Mouse (Mus musculus) G1E (cell line): Measurements from ENCODE around the gene Cd302. TPM values are rescaled to one million over a fixed set of nuclear protein-coding genes. Genes with fewer than 3 reads are reported as not detected.

Source experiments
- ATAC-seq: 2 replicates; pipeline ENCODE4 v1.8.0; 2016; ENCODE audit warnings: mild to moderate bottlenecking; ENCODE audit not compliant: insufficient number of reproducible peaks, poor library complexity, low FRiP score, severe bottlenecking; ENCODE audit errors: extremely low read depth
- DNase-seq: peaks from one replicate; pipeline ENCODE4 v3.0.0; 2012; ENCODE audit warnings: low spot score
- H3K27me3 ChIP-seq: 2 replicates; pipeline ENCODE4 v1.6.1; 2012; ENCODE audit warnings: mild to moderate bottlenecking, low read length, inconsistent platforms; ENCODE audit not compliant: insufficient read depth
- H3K36me3 ChIP-seq: replicated peaks from 2 replicates; pipeline ENCODE3; 2012; ENCODE audit warnings: mild to moderate bottlenecking, inconsistent platforms
- H3K4me1 ChIP-seq: 2 replicates; pipeline ENCODE4 v1.6.1; 2012; ENCODE audit warnings: low read depth, low read length, inconsistent platforms, mixed read lengths; ENCODE audit not compliant: insufficient read depth
- H3K4me3 ChIP-seq: 2 replicates; pipeline ENCODE4 v1.5.1; 2012; ENCODE audit warnings: low read depth, mild to moderate bottlenecking, inconsistent platforms, low read length, moderate library complexity, mixed read lengths
- H3K9me3 ChIP-seq: replicated peaks from 2 replicates; pipeline ENCODE4 v1.6.1; 2012; ENCODE audit warnings: inconsistent platforms
- CTCF ChIP-seq: IDR thresholded peaks from 2 replicates; pipeline ENCODE4 v1.5.1; 2012; ENCODE audit warnings: low read depth, low read length, inconsistent platforms, mixed read lengths
- GATA1 ChIP-seq: IDR thresholded peaks from 2 replicates; pipeline ENCODE4 v1.6.1; 2012; ENCODE audit warnings: borderline replicate concordance, low read length, inconsistent platforms, mixed read lengths
- GATA2 ChIP-seq: IDR thresholded peaks from 2 replicates; pipeline ENCODE4 v1.6.1; 2012; ENCODE audit warnings: low read depth, low read length, inconsistent platforms, borderline replicate concordance
- POLR2AphosphoS5 ChIP-seq: IDR thresholded peaks from 2 replicates; pipeline ENCODE4 v1.6.1; 2012; ENCODE audit warnings: low read depth, low read length, inconsistent platforms; ENCODE audit not compliant: insufficient replicate concordance
- TAL1 ChIP-seq: conservative IDR thresholded peaks from 2 replicates; pipeline ENCODE4 v1.6.1; 2012; ENCODE audit warnings: low read depth, low read length, inconsistent platforms, mixed read lengths
- polyA plus RNA-seq: library from polyadenylated mRNA; stranded (reverse); fragments of >175 nt; gene quantifications from 2 replicates; pipeline ENCODE4 v1.2.3, GENCODE M21; 2012
- total RNA-seq, 2 experiments: library from RNA; stranded (forward) in 1 of 2; stranded (reverse) in 1 of 2; fragments of 200-1000 nt in 1 of 2; fragments of >200 nt in 1 of 2; fragmentation: Nextera tagmentation in 1 of 2; gene quantifications; 2 replicates each; pipeline ENCODE4 v1.2.3; 2014 to 2017

Cd302 gene
- total and polyA plus RNA-seq, 3 experiments, result not detected

GRCm38 (mm10) chr2:60283208-60283750 is 1.0 kb downstream of the Cd302 start:
- ATAC-seq (no peak), DNase-seq (no peak)
- Histone ChIP-seq H3K4me3 (no peak overlapping the region), H3K36me3 (no peaks in the 10 kb centered on the region), H3K9me3 (peaks cover 6% of the 10 kb centered on the region), H3K27me3 (peaks cover 21% of the 10 kb centered on the region), H3K4me1 (peaks cover 24% of the 10 kb centered on the region)
- TF ChIP-seq CTCF (no peak), POLR2AphosphoS5 (no peak), GATA1 (no peak), GATA2 (no peak), TAL1 (no peak)

DNA sequence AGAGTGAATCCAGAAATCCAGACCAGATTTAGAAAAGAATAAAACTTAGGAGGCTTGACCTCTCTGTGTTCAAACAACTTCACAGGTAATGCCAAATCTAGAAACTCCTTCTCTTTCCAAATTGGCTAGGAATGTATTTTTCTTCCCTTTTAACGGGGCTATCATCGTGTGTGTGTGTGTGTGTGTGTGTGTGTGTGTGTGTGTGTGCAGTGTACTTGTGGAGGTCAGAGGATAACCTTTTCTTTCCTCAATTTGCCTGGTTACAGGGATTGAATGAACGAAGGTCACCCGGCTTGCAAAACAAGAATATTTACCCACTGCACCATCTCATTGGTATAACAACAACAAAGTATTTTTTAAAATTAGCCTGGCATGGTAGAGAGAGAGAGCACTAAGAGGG is 1.7 kb downstream of the Cd302 start:
- no peaks in the 10 kb centered on the region for H3K36me3 ChIP-seq
- ATAC-seq (no peak), DNase-seq (no peak)
- H3K4me3 ChIP-seq, result no peak overlapping the region
- no peak for TF ChIP-seq POLR2AphosphoS5
- TF ChIP-seq CTCF, result no peak
- TF ChIP-seq GATA2, result no peak
- TF ChIP-seq GATA1, result no peak
- no peak for TF ChIP-seq TAL1
- H3K9me3 ChIP-seq, result peaks cover 6% of the 10 kb centered on the region
- peaks cover 22% of the 10 kb centered on the region for H3K4me1 ChIP-seq
- H3K27me3 ChIP-seq, result peaks cover 28% of the 10 kb centered on the region

- TF ChIP-seq POLR2AphosphoS5 (no peak), TAL1 (no peak), CTCF (no peak), GATA2 (no peak), GATA1 (no peak)
- ATAC-seq, result no peak
- H3K4me3 ChIP-seq, result no peak overlapping the region
- no peaks in the 10 kb centered on the region for H3K36me3 ChIP-seq
- no peaks in the 10 kb centered on the region; the same call in 1 of the 2 replicates for H3K9me3 ChIP-seq
- DNase-seq, result no peak
- peaks cover 31% of the 10 kb centered on the region for H3K27me3 ChIP-seq
- peaks cover 18% of the 10 kb centered on the region for H3K4me1 ChIP-seq
These were observed 5.7 kb downstream of the Cd302 start for GRCm38 (mm10) chr2:60278627-60279026.

GRCm38 (mm10) chr2:60269856-60270479 is 14.3 kb downstream of the Cd302 start:
- Histone ChIP-seq H3K4me3 (no peak overlapping the region), H3K4me1 (peaks cover 6% of the 10 kb centered on the region; the same call in 1 of the 2 replicates), H3K9me3 (peaks cover 4% of the 10 kb centered on the region; the same call in 1 of the 2 replicates), H3K36me3 (no peaks in the 10 kb centered on the region), H3K27me3 (peaks cover 8% of the 10 kb centered on the region; the same call in 1 of the 2 replicates)
- no peak for ATAC-seq
- no peak for DNase-seq
- no peak for TF ChIP-seq POLR2AphosphoS5
- no peak for TF ChIP-seq GATA1
- no peak for TF ChIP-seq GATA2
- no peak for TF ChIP-seq CTCF
- TF ChIP-seq TAL1, result no peak

DNA sequence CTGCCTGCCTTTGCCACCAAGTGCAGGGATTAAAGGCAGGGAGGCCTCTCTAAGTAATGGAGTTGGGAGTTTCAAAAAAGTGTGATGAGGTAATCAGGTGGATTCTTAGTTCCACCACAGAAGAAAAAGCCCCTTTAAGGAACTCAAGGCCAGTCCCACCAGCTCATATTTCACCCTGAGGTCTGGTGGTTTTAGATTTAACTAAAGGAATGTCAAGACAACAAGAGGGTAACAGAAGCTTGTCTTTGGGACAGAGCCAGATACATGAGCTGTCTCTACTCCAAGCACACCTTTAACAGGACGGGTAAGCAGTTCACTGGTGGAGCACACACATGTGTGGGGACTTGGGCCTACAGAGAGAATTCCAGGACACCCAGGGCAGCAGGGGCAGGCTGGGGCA is 16.7 kb downstream of the Cd302 start:
- Histone ChIP-seq H3K4me1 (peaks cover 6% of the 10 kb centered on the region; the same call in 1 of the 2 replicates), H3K36me3 (no peaks in the 10 kb centered on the region), H3K9me3 (no peaks in the 10 kb centered on the region; the same call in 1 of the 2 replicates), H3K4me3 (no peak overlapping the region), H3K27me3 (0 out of 2 replicates have a peak, but pooled peaks cover 4% of the 10 kb centered on the region)
- no peak for TF ChIP-seq POLR2AphosphoS5
- TF ChIP-seq GATA1, result no peak
- TF ChIP-seq TAL1, result no peak
- no peak for TF ChIP-seq GATA2
- no peak for TF ChIP-seq CTCF
- no peak for DNase-seq
- ATAC-seq, result no peak

- Histone ChIP-seq H3K27me3 (no peaks in the 10 kb centered on the region), H3K4me3 (no peak overlapping the region), H3K36me3 (peaks cover under 1% of the 10 kb centered on the region), H3K4me1 (no peaks in the 10 kb centered on the region), H3K9me3 (no peaks in the 10 kb centered on the region)
- ATAC-seq, result no peak
- no peak for DNase-seq
- TF ChIP-seq CTCF (no peak), TAL1 (no peak), GATA2 (no peak), POLR2AphosphoS5 (no peak), GATA1 (no peak)
These were observed 23.5 kb downstream of the Cd302 start for GRCm38 (mm10) chr2:60260621-60261350.
